Mouse (Mus musculus) neural tube, embryonic 11.5 days (tissue): ENCODE results near the gene Sec24a. TPM values are rescaled to one million over a fixed set of nuclear protein-coding genes. Genes with fewer than 3 reads are reported as not detected.
"Not testable (repeated sequence)": the region's sequence is repeated elsewhere in the genome, so short reads cannot be mapped to it uniquely, and the experiment has no call there.

Experiments
- ATAC-seq: fragments of 200-750 bp; cut with Nextera tagmentation; 2 replicates; pipeline ENCODE4 v1.8.0; 2017; ENCODE audit warnings: moderate number of reproducible peaks, mild to moderate bottlenecking, moderate TSS enrichment, moderate library complexity; ENCODE audit not compliant: insufficient read depth, low FRiP score, low TSS enrichment
- DNase-seq: peaks from one replicate; pipeline ENCODE4 v3.0.0-alpha.2; 2015; ENCODE audit warnings: low spot score
- H3K27ac ChIP-seq: fragments of 300-500 bp; sonication (generic); 2 replicates; pipeline ENCODE4 v1.5.1; 2014; ENCODE audit warnings: low read depth, mild to moderate bottlenecking, low read length
- H3K27me3 ChIP-seq: fragments of 300-500 bp; sonication (generic); 2 replicates; pipeline ENCODE4 v1.6.1; 2014; ENCODE audit warnings: mild to moderate bottlenecking, low read length, mixed read lengths; ENCODE audit not compliant: control insufficient read depth, insufficient read depth
- H3K36me3 ChIP-seq: fragments of 300-500 bp; sonication (generic); 2 replicates; pipeline ENCODE4 v1.6.1; 2014; ENCODE audit warnings: mild to moderate bottlenecking, low read length, moderate library complexity, mixed read lengths; ENCODE audit not compliant: control insufficient read depth, insufficient read depth
- H3K4me1 ChIP-seq: fragments of 300-500 bp; sonication (generic); 2 replicates; pipeline ENCODE4 v1.6.1; 2014; ENCODE audit warnings: low read length, mixed read lengths; ENCODE audit not compliant: control insufficient read depth, insufficient read depth
- H3K4me2 ChIP-seq: fragments of 300-500 bp; sonication (generic); 2 replicates; pipeline ENCODE4 v1.6.1; 2014; ENCODE audit warnings: low read depth, mild to moderate bottlenecking, moderate library complexity
- H3K4me3 ChIP-seq: fragments of 300-500 bp; sonication (generic); 2 replicates; pipeline ENCODE4 v1.5.1; 2014; ENCODE audit warnings: low read depth, low read length
- H3K9ac ChIP-seq: fragments of 300-500 bp; sonication (generic); 2 replicates; pipeline ENCODE4 v1.6.1; 2014; ENCODE audit warnings: mild to moderate bottlenecking, low read length
- H3K9me3 ChIP-seq: fragments of 300-500 bp; sonication (generic); 2 replicates; pipeline ENCODE4 v1.6.1; 2016; ENCODE audit warnings: low read length; ENCODE audit not compliant: control insufficient read depth
- WGBS: fragments of 180-500 bp; shearing (Covaris S2); extraction: QIAGEN DNeasy Blood & Tissue Kit; methylation state at CpG from one replicate; pipeline ENCODE4 v1.1.7; 2014; 5-methylcytosine and 5-hydroxymethylcytosine counted together
- polyA plus RNA-seq: library from polyadenylated mRNA; unstranded; fragments of >200 nt; fragmentation: Nextera tagmentation; extraction: Ambion mirVana; gene quantifications from 2 replicates; pipeline ENCODE4 v1.2.1, GENCODE M21; 2014

The Sec24a gene
- polyA plus RNA-seq, 1 experiment from 2014 or later: 14.9 TPM

GRCm38 (mm10) chr11:51707080-51707479 is 56.4 kb downstream of the Sec24a start:
- no peaks in the 10 kb centered on the region for H3K27me3 ChIP-seq
- H3K27ac ChIP-seq: no peak overlapping the region
- ATAC-seq (no peak), DNase-seq (no peak)
- no peak overlapping the region for H3K4me2 ChIP-seq
- H3K36me3 ChIP-seq: peaks cover 13% of the 10 kb centered on the region
- no peaks in the 10 kb centered on the region for H3K4me1 ChIP-seq
- H3K9me3 ChIP-seq: no peaks in the 10 kb centered on the region
- H3K9ac ChIP-seq: no peak overlapping the region
- WGBS: 96% methylated on average over 13 of the region's 13 CpGs
- no peak overlapping the region for H3K4me3 ChIP-seq

GRCm38 (mm10) chr11:51706451-51706850 is 57.0 kb downstream of the Sec24a start:
- peaks cover 9% of the 10 kb centered on the region for H3K36me3 ChIP-seq
- no peak overlapping the region for H3K9ac ChIP-seq
- DNase-seq (no peak), ATAC-seq (no peak)
- no peaks in the 10 kb centered on the region for H3K27me3 ChIP-seq
- no peaks in the 10 kb centered on the region for H3K4me1 ChIP-seq
- H3K4me3 ChIP-seq: no peak overlapping the region
- no peak overlapping the region for H3K4me2 ChIP-seq
- 96% methylated on average over 10 of the region's 10 CpGs for WGBS
- no peak overlapping the region for H3K27ac ChIP-seq
- H3K9me3 ChIP-seq: no peaks in the 10 kb centered on the region

- no peak for ATAC-seq
- no peak overlapping the region for H3K9ac ChIP-seq
Observed at GRCm38 (mm10) chr11:51703379-51703998, 59.9 kb downstream of the Sec24a start.

GRCm38 (mm10) chr11:51702831-51703230 is 60.6 kb downstream of the Sec24a start:
- Histone ChIP-seq H3K9ac (no peak overlapping the region), H3K36me3 (peaks cover 10% of the 10 kb centered on the region), H3K27ac (no peak overlapping the region), H3K4me2 (no peak overlapping the region), H3K27me3 (no peaks in the 10 kb centered on the region), H3K9me3 (no peaks in the 10 kb centered on the region), H3K4me1 (no peaks in the 10 kb centered on the region), H3K4me3 (no peak overlapping the region)
- WGBS: 83% methylated on average over 3 of the region's 3 CpGs
- ATAC-seq: no peak
- DNase-seq: no peak

More at GRCm38 (mm10) chr11:51703379-51703998, 59.9 kb downstream of the Sec24a start:
- Histone ChIP-seq H3K36me3 (peaks cover 14% of the 10 kb centered on the region), H3K4me3 (no peak overlapping the region), H3K4me1 (no peaks in the 10 kb centered on the region), H3K4me2 (no peak overlapping the region), H3K27me3 (no peaks in the 10 kb centered on the region), H3K9me3 (no peaks in the 10 kb centered on the region), H3K27ac (no peak overlapping the region)
- DNase-seq: peak; percentile 31
- 68% methylated on average over 10 of the region's 10 CpGs for WGBS

GRCm38 (mm10) chr11:51694984-51695383 is 68.5 kb downstream of the Sec24a start:
- Histone ChIP-seq H3K27me3 (no peaks in the 10 kb centered on the region), H3K36me3 (peaks cover 4% of the 10 kb centered on the region; the same call in 1 of the 2 replicates), H3K27ac (no peak overlapping the region)

GRCm38 (mm10) chr11:51690597-51690996 is 72.8 kb downstream of the Sec24a start:
- H3K4me2 ChIP-seq, H3K4me1 ChIP-seq, H3K9ac ChIP-seq, H3K27me3 ChIP-seq, H3K27ac ChIP-seq, H3K9me3 ChIP-seq, DNase-seq, ATAC-seq, H3K4me3 ChIP-seq, H3K36me3 ChIP-seq: not testable (repeated sequence)
- 100% methylated on average over 1 of the region's 3 CpGs for WGBS

More at GRCm38 (mm10) chr11:51694984-51695383, 68.5 kb downstream of the Sec24a start:
- Histone ChIP-seq H3K4me1 (no peaks in the 10 kb centered on the region), H3K9ac (no peak overlapping the region), H3K9me3 (no peaks in the 10 kb centered on the region), H3K4me3 (no peak overlapping the region), H3K4me2 (no peak overlapping the region)
- DNase-seq (no peak), ATAC-seq (no peak)
- 95% methylated on average over 3 of the region's 3 CpGs for WGBS

GRCm38 (mm10) chr11:51689343-51689742 is 74.1 kb downstream of the Sec24a start:
- peaks cover 3% of the 10 kb centered on the region; the same call in 1 of the 2 replicates for H3K36me3 ChIP-seq
- peak overlapping the region; percentile 78 for H3K9ac ChIP-seq
- H3K4me3 ChIP-seq: peak overlapping the region; percentile 54
- 22% methylated on average over 6 of the region's 6 CpGs for WGBS
- no peaks in the 10 kb centered on the region for H3K27me3 ChIP-seq
- DNase-seq (peak; percentile 20), ATAC-seq (no peak)
- peak overlapping the region; percentile 94 for H3K27ac ChIP-seq
- H3K9me3 ChIP-seq: no peaks in the 10 kb centered on the region
- peak overlapping the region; percentile 61 for H3K4me2 ChIP-seq
- peaks cover 6% of the 10 kb centered on the region; the same call in 1 of the 2 replicates for H3K4me1 ChIP-seq

- peak within 1 kb of the TSS; percentile 64 for H3K4me2 ChIP-seq
- H3K9me3 ChIP-seq: no peaks in the 10 kb centered on the region
- DNase-seq (peak; percentile 100), ATAC-seq (peak; percentile 98)
- peak within 1 kb of the TSS; percentile 78 for H3K9ac ChIP-seq
- H3K4me1 ChIP-seq: peaks cover 6% of the 10 kb centered on the region; the same call in 1 of the 2 replicates
- peak within 1 kb of the TSS; percentile 54 for H3K4me3 ChIP-seq
- under 1% methylated on average over 60 of the region's 60 CpGs for WGBS
- H3K27me3 ChIP-seq: no peaks in the 10 kb centered on the region
- H3K36me3 ChIP-seq: peaks cover 3% of the 10 kb centered on the region; the same call in 1 of the 2 replicates
- peak within 1 kb of the TSS; percentile 94 for H3K27ac ChIP-seq
Observed at GRCm38 (mm10) chr11:51688330-51689328, 74.8 kb downstream of the Sec24a start, which contains the start of gene 0610009B22Rik. 0610009B22Rik (minus strand) TSS chr11:51688874.
